Mouse (Mus musculus): ENCODE results near the gene Poc1a. TPM values are rescaled to one million over a fixed set of nuclear protein-coding genes. Genes with fewer than 3 reads are reported as not detected.

Gene Poc1a
- polyA plus RNA-seq, 1 experiment = 3.9 TPM

DNA sequence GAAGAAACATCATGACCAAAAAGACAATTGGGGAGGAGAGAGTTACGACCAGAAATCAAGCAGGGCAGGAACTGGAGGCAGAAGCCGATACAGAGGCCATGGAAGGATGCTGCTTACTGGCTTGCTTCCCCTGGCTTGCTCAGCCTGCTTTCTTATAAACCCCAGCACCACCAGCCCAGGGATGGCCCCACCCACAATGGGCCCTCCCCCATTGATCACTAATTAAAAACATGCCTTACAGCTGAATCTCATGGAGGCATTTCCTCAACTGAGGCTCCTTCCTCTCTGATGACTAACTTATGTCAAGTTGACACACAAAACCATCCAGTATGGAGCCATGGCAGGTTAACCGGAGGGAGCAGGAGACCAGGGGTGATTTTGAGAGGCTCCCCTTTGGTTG lies 118.9 kb downstream of the Poc1a start:
- no peak for DNase-seq (ENCODE audit: low spot score)

Other genes starting within 250 kb of the Poc1a start
- gene Col6a4, start 184.3 kb upstream of the Poc1a start, polyA plus RNA-seq (2012; rRNA removed) = 1.3 and 1.4 TPM in 2 replicates
- gene Glyctk, start 122.9 kb upstream of the Poc1a start, polyA plus RNA-seq (2012; rRNA removed) = 1.1 and 1.5 TPM in 2 replicates
- 67.9 and 72.1 TPM in 2 replicates for gene Wdr82, start 110.1 kb upstream of the Poc1a start, polyA plus RNA-seq (2012; rRNA removed)
- gene Ppm1m, start 81.3 kb upstream of the Poc1a start, polyA plus RNA-seq (2012; rRNA removed) = 40.2 and 47.0 TPM in 2 replicates
- 33.1 and 35.7 TPM in 2 replicates for gene Twf2, start 78.0 kb upstream of the Poc1a start, polyA plus RNA-seq (2012; rRNA removed)
- 1.8 and 2.5 TPM in 2 replicates for gene Tlr9, start 58.5 kb upstream of the Poc1a start, polyA plus RNA-seq (2012; rRNA removed)
- 93.3 and 105 TPM in 2 replicates for gene Alas1, start 32.4 kb upstream of the Poc1a start, polyA plus RNA-seq (2012; rRNA removed)
- 33.5 and 34.7 TPM in 2 replicates for gene Dusp7, start 87.6 kb downstream of the Poc1a start, polyA plus RNA-seq (2012; rRNA removed)
- 1,045 and 1,109 TPM in 2 replicates for gene Rpl29, start 148.4 kb downstream of the Poc1a start, polyA plus RNA-seq (2012; rRNA removed)
- 7.8 and 10.2 TPM in 2 replicates for gene Acy1, start 157.3 kb downstream of the Poc1a start, polyA plus RNA-seq (2012; rRNA removed)
- gene Abhd14b, start 166.4 kb downstream of the Poc1a start, polyA plus RNA-seq (2012; rRNA removed) = 69.6 and 84.4 TPM in 2 replicates
- 44.9 and 46.9 TPM in 2 replicates for gene Abhd14a, start 166.6 kb downstream of the Poc1a start, polyA plus RNA-seq (2012; rRNA removed)
- gene Pcbp4, start 172.2 kb downstream of the Poc1a start, polyA plus RNA-seq (2012; rRNA removed) = 42.5 and 47.9 TPM in 2 replicates
- 0.29 and 0.33 TPM in 2 replicates for gene Gpr62, start 184.9 kb downstream of the Poc1a start, polyA plus RNA-seq (2012; rRNA removed)
- gene Rrp9, start 194.9 kb downstream of the Poc1a start, polyA plus RNA-seq (2012; rRNA removed) = 30.6 and 31.0 TPM in 2 replicates
- gene Parp3, start 195.9 kb downstream of the Poc1a start, polyA plus RNA-seq (2012; rRNA removed) = 70.2 and 82.3 TPM in 2 replicates
- not detected in 2 replicates for gene Iqcf1, start 218.9 kb downstream of the Poc1a start, polyA plus RNA-seq (2012; rRNA removed)
- not detected in 2 replicates for gene Iqcf5, start 233.5 kb downstream of the Poc1a start, polyA plus RNA-seq (2012; rRNA removed)